Mouse (Mus musculus) layer of hippocampus, postnatal 36 days (tissue): ENCODE results near the gene Sptbn2. TPM values are rescaled to one million over a fixed set of nuclear protein-coding genes. Genes with fewer than 3 reads are reported as not detected.
"Not testable (repeated sequence)": the region's sequence is repeated elsewhere in the genome, so short reads cannot be mapped to it uniquely, and the experiment has no call there.

Experiments
- DNase-seq, 2 experiments: peaks; one replicate each; pipeline ENCODE4 v3.0.0; 2022
- total RNA-seq, 2 experiments: library from RNA; stranded (reverse); gene quantifications; 2 replicates each; pipeline ENCODE4 v1.2.3; 2021

The Sptbn2 gene
- total RNA-seq, 2 experiments from 2014 or later = 575 to 585 TPM

GRCm38 (mm10) chr19:4729186-4729585 lies 18.2 kb downstream of the Sptbn2 start:
- no peak for DNase-seq

GRCm38 (mm10) chr19:4733052-4733451 lies 22.1 kb downstream of the Sptbn2 start:
- no peak for DNase-seq

- no peak for DNase-seq
These were observed 26.9 kb downstream of the Sptbn2 start for GRCm38 (mm10) chr19:4737866-4738265.

- no peak for DNase-seq
These were observed 28.1 kb downstream of the Sptbn2 start for GRCm38 (mm10) chr19:4739053-4739452.

GRCm38 (mm10) chr19:4739762-4740161 lies 28.8 kb downstream of the Sptbn2 start:
- DNase-seq = no peak

- no peak for DNase-seq
These were observed 30.5 kb downstream of the Sptbn2 start for GRCm38 (mm10) chr19:4741482-4741881.

GRCm38 (mm10) chr19:4742229-4742628 lies 31.3 kb downstream of the Sptbn2 start:
- DNase-seq = no peak

- DNase-seq = no peak
These were observed 32.6 kb downstream of the Sptbn2 start for GRCm38 (mm10) chr19:4743524-4743923.

GRCm38 (mm10) chr19:4744026-4744425 lies 33.1 kb downstream of the Sptbn2 start:
- no peak for DNase-seq

- DNase-seq = no peak
These were observed 34.1 kb downstream of the Sptbn2 start for GRCm38 (mm10) chr19:4745057-4745456.

- no peak for DNase-seq
These were observed 34.7 kb downstream of the Sptbn2 start for GRCm38 (mm10) chr19:4745681-4746080.

GRCm38 (mm10) chr19:4746611-4747010 lies 35.6 kb downstream of the Sptbn2 start:
- DNase-seq = no peak

GRCm38 (mm10) chr19:4747631-4748312 lies 36.8 kb downstream of the Sptbn2 start:
- no peak for DNase-seq

- no peak for DNase-seq
These were observed 37.5 kb downstream of the Sptbn2 start for GRCm38 (mm10) chr19:4748493-4748892.

- no peak for DNase-seq
These were observed 39.0 kb downstream of the Sptbn2 start for GRCm38 (mm10) chr19:4749975-4750374.

- peak; percentile 86 to 89 for DNase-seq
These were observed 44.7 kb downstream of the Sptbn2 start for GRCm38 (mm10) chr19:4755565-4756192.

GRCm38 (mm10) chr19:4756193-4756911 lies 45.4 kb downstream of the Sptbn2 start, which contains the start of gene Rbm4b:
Gene Rbm4b (plus strand): TSS chr19:4756497.
- DNase-seq = peak; percentile 96 to 97

GRCm38 (mm10) chr19:4756921-4757320 lies 46.0 kb downstream of the Sptbn2 start:
- no peak for DNase-seq

- not testable (repeated sequence) for DNase-seq
These were observed 49.6 kb downstream of the Sptbn2 start for GRCm38 (mm10) chr19:4760544-4760943.

GRCm38 (mm10) chr19:4762876-4763275 lies 51.9 kb downstream of the Sptbn2 start:
- DNase-seq = no peak

GRCm38 (mm10) chr19:4767507-4768148 lies 56.7 kb downstream of the Sptbn2 start:
- DNase-seq = no peak

GRCm38 (mm10) chr19:4772785-4773184 lies 61.8 kb downstream of the Sptbn2 start:
- DNase-seq = no peak

- no peak for DNase-seq
These were observed 71.9 kb downstream of the Sptbn2 start for GRCm38 (mm10) chr19:4782891-4783290.
